Mouse (Mus musculus): ENCODE measurements around the gene Ccdc12. TPM values are rescaled to one million over a fixed set of nuclear protein-coding genes. Genes with fewer than 3 reads are reported as not detected.

Gene Ccdc12
- polyA plus RNA-seq, 1 experiment from 2014 or later, result 84.4 TPM

- ATAC-seq (ENCODE audit: low read depth), result no peak
- peak overlapping the region; percentile 52 for H3K27ac ChIP-seq
- H3K36me3 ChIP-seq, result peaks cover 5% of the 10 kb centered on the region; the same call in 1 of the 2 replicates
- H3K9ac ChIP-seq, result no peak overlapping the region
- DNase-seq, result no peak
- no peak overlapping the region for H3K4me3 ChIP-seq (replicated peaks)
- H3K4me2 ChIP-seq, result 0 out of 2 replicates have a peak overlapping the region, but pooled peaks have one; percentile 14
- peaks cover 87% of the 10 kb centered on the region for H3K4me1 ChIP-seq (replicated peaks)
- H3K9me3 ChIP-seq (replicated peaks), result no peaks in the 10 kb centered on the region
- WGBS (ENCODE audit: insufficient replicate concordance), result 40% methylated on average over 7 of the region's 7 CpGs
- H3K27me3 ChIP-seq, result no peaks in the 10 kb centered on the region
Observed at GRCm38 (mm10) chr9:110660856-110661612, 4.7 kb downstream of the Ccdc12 start.

- Histone ChIP-seq H3K4me3 (replicated peaks) (no peak overlapping the region), H3K9me3 (replicated peaks) (no peaks in the 10 kb centered on the region), H3K4me1 (replicated peaks) (peaks cover 96% of the 10 kb centered on the region), H3K9ac (no peak overlapping the region), H3K27ac (peak overlapping the region; percentile 52; the same call in 1 of the 2 replicates), H3K27me3 (no peaks in the 10 kb centered on the region), H3K4me2 (no peak overlapping the region), H3K36me3 (peaks cover 5% of the 10 kb centered on the region; the same call in 1 of the 2 replicates)
- DNase-seq (no peak), ATAC-seq (ENCODE audit: low read depth) (no peak)
- 10% methylated on average over 1 of the region's 1 CpGs for WGBS (ENCODE audit: insufficient replicate concordance)
Observed at GRCm38 (mm10) chr9:110662844-110663243, 6.5 kb downstream of the Ccdc12 start.

- DNase-seq (no peak), ATAC-seq (ENCODE audit: low read depth) (peak; percentile 81)
- Histone ChIP-seq H3K27me3 (no peaks in the 10 kb centered on the region), H3K36me3 (0 out of 2 replicates have a peak, but pooled peaks cover 5% of the 10 kb centered on the region), H3K27ac (peak overlapping the region; percentile 90), H3K9ac (peak overlapping the region; percentile 71), H3K9me3 (replicated peaks) (no peaks in the 10 kb centered on the region), H3K4me3 (replicated peaks) (peak overlapping the region; percentile 49), H3K4me1 (replicated peaks) (peaks cover 97% of the 10 kb centered on the region), H3K4me2 (peak overlapping the region; percentile 77)
- 6% methylated on average over 4 of the region's 4 CpGs for WGBS (ENCODE audit: insufficient replicate concordance)
Observed at GRCm38 (mm10) chr9:110665912-110666311, 9.6 kb downstream of the Ccdc12 start.

- H3K36me3 ChIP-seq, result 0 out of 2 replicates have a peak, but pooled peaks cover 5% of the 10 kb centered on the region
- peak overlapping the region; percentile 77 for H3K4me2 ChIP-seq
- H3K9me3 ChIP-seq (replicated peaks), result no peaks in the 10 kb centered on the region
- H3K4me3 ChIP-seq (replicated peaks), result peak overlapping the region; percentile 49
- ATAC-seq (ENCODE audit: low read depth) (no peak), DNase-seq (no peak)
- no peaks in the 10 kb centered on the region; the same call in 1 of the 2 replicates for H3K27me3 ChIP-seq
- peaks cover 97% of the 10 kb centered on the region for H3K4me1 ChIP-seq (replicated peaks)
- 16% methylated on average over 8 of the region's 8 CpGs for WGBS (ENCODE audit: insufficient replicate concordance)
- peak overlapping the region; percentile 90 for H3K27ac ChIP-seq
- peak overlapping the region; percentile 71 for H3K9ac ChIP-seq
Observed at GRCm38 (mm10) chr9:110666374-110666773, 10.1 kb downstream of the Ccdc12 start.

GRCm38 (mm10) chr9:110667219-110667836, 11.0 kb downstream of the Ccdc12 start:
- no peak for ATAC-seq (ENCODE audit: low read depth)
- peaks cover 97% of the 10 kb centered on the region for H3K4me1 ChIP-seq (replicated peaks)

GRCm38 (mm10) chr9:110668601-110669293, 12.4 kb downstream of the Ccdc12 start:
- Histone ChIP-seq H3K4me3 (replicated peaks) (no peak overlapping the region), H3K27me3 (peaks cover 4% of the 10 kb centered on the region; the same call in 1 of the 2 replicates), H3K4me1 (replicated peaks) (peaks cover 100% of the 10 kb centered on the region), H3K9ac (no peak overlapping the region; the same call in 1 of the 2 replicates), H3K27ac (peak overlapping the region; percentile 54), H3K9me3 (replicated peaks) (no peaks in the 10 kb centered on the region), H3K36me3 (0 out of 2 replicates have a peak, but pooled peaks cover 4% of the 10 kb centered on the region), H3K4me2 (peak overlapping the region; percentile 52)
- DNase-seq (peak; percentile 64), ATAC-seq (ENCODE audit: low read depth) (peak; percentile 88)
- WGBS (ENCODE audit: insufficient replicate concordance), result 27% methylated on average over 6 of the region's 6 CpGs

More at GRCm38 (mm10) chr9:110667219-110667836, 11.0 kb downstream of the Ccdc12 start:
- 0 out of 2 replicates have a peak, but pooled peaks cover 5% of the 10 kb centered on the region for H3K36me3 ChIP-seq
- no peak for DNase-seq
- H3K4me2 ChIP-seq, result peak overlapping the region; percentile 77; the same call in 1 of the 2 replicates
- H3K4me3 ChIP-seq (replicated peaks), result no peak overlapping the region
- H3K9me3 ChIP-seq (replicated peaks), result no peaks in the 10 kb centered on the region
- peaks cover 3% of the 10 kb centered on the region; the same call in 1 of the 2 replicates for H3K27me3 ChIP-seq
- 19% methylated on average over 4 of the region's 4 CpGs for WGBS (ENCODE audit: insufficient replicate concordance)
- H3K27ac ChIP-seq, result peak overlapping the region; percentile 90; the same call in 1 of the 2 replicates
- peak overlapping the region; percentile 43 for H3K9ac ChIP-seq

- Histone ChIP-seq H3K27me3 (peaks cover 4% of the 10 kb centered on the region; the same call in 1 of the 2 replicates), H3K9me3 (replicated peaks) (no peaks in the 10 kb centered on the region), H3K4me1 (replicated peaks) (peaks cover 99% of the 10 kb centered on the region), H3K4me3 (replicated peaks) (peak overlapping the region; percentile 21), H3K4me2 (peak overlapping the region; percentile 52), H3K27ac (peak overlapping the region; percentile 66), H3K9ac (peak overlapping the region; percentile 26), H3K36me3 (no peaks in the 10 kb centered on the region)
- 31% methylated on average over 5 of the region's 5 CpGs for WGBS (ENCODE audit: insufficient replicate concordance)
- ATAC-seq (ENCODE audit: low read depth) (peak; percentile 51), DNase-seq (no peak)
Observed at GRCm38 (mm10) chr9:110669785-110670184, 13.5 kb downstream of the Ccdc12 start.

GRCm38 (mm10) chr9:110672462-110673106, 16.3 kb downstream of the Ccdc12 start:
- H3K36me3 ChIP-seq, result no peaks in the 10 kb centered on the region
- H3K4me1 ChIP-seq (replicated peaks), result peaks cover 97% of the 10 kb centered on the region
- H3K4me2 ChIP-seq, result no peak overlapping the region
- WGBS (ENCODE audit: insufficient replicate concordance), result 58% methylated on average over 7 of the region's 7 CpGs
- no peak overlapping the region for H3K9ac ChIP-seq
- H3K9me3 ChIP-seq (replicated peaks), result no peaks in the 10 kb centered on the region
- no peak for DNase-seq
- no peak for ATAC-seq (ENCODE audit: low read depth)
- no peak overlapping the region for H3K27ac ChIP-seq
- H3K4me3 ChIP-seq (replicated peaks), result no peak overlapping the region
- peaks cover 4% of the 10 kb centered on the region; the same call in 1 of the 2 replicates for H3K27me3 ChIP-seq

- H3K36me3 ChIP-seq, result no peaks in the 10 kb centered on the region
- H3K27ac ChIP-seq, result no peak overlapping the region
- no peak overlapping the region for H3K4me2 ChIP-seq
- H3K9me3 ChIP-seq (replicated peaks), result no peaks in the 10 kb centered on the region
- peaks cover 97% of the 10 kb centered on the region for H3K4me1 ChIP-seq (replicated peaks)
- H3K4me3 ChIP-seq (replicated peaks), result no peak overlapping the region
- 0 out of 2 replicates have a peak overlapping the region, but pooled peaks have one; percentile 8 for H3K9ac ChIP-seq
- ATAC-seq (ENCODE audit: low read depth) (no peak), DNase-seq (no peak)
- H3K27me3 ChIP-seq, result peaks cover 4% of the 10 kb centered on the region; the same call in 1 of the 2 replicates
- WGBS (ENCODE audit: insufficient replicate concordance), result 52% methylated on average over 10 of the region's 10 CpGs
Observed at GRCm38 (mm10) chr9:110673107-110673752, 16.9 kb downstream of the Ccdc12 start.

- 20% methylated on average over 8 of the region's 8 CpGs for WGBS (ENCODE audit: insufficient replicate concordance)
- peak; percentile 77 for ATAC-seq (ENCODE audit: low read depth)
- Histone ChIP-seq H3K27me3 (0 out of 2 replicates have a peak, but pooled peaks cover 4% of the 10 kb centered on the region), H3K27ac (peak overlapping the region; percentile 32), H3K9ac (no peak overlapping the region), H3K9me3 (replicated peaks) (no peaks in the 10 kb centered on the region), H3K4me3 (replicated peaks) (no peak overlapping the region), H3K4me1 (replicated peaks) (peaks cover 72% of the 10 kb centered on the region), H3K4me2 (peak overlapping the region; percentile 25; the same call in 1 of the 2 replicates), H3K36me3 (no peaks in the 10 kb centered on the region)
- DNase-seq, result peak; percentile 34
Observed at GRCm38 (mm10) chr9:110676492-110676911, 20.2 kb downstream of the Ccdc12 start.
